Mouse (Mus musculus) liver, postnatal 0 days (tissue): ENCODE data around the gene Phlda1.
A peak's percentile ranks its signal among the peaks of the same experiment; 100 is the strongest.

Experiments used
- CTCF ChIP-seq: sonication (generic); IDR thresholded peaks from 2 replicates; pipeline ENCODE4 v1.5.1; 2016; ENCODE audit warnings: antibody characterized with exemption, low read depth
- EP300 ChIP-seq: IDR thresholded peaks from 2 replicates; pipeline ENCODE4 v1.6.1; 2016; ENCODE audit warnings: antibody characterized with exemption, low read depth, mild to moderate bottlenecking

DNA sequence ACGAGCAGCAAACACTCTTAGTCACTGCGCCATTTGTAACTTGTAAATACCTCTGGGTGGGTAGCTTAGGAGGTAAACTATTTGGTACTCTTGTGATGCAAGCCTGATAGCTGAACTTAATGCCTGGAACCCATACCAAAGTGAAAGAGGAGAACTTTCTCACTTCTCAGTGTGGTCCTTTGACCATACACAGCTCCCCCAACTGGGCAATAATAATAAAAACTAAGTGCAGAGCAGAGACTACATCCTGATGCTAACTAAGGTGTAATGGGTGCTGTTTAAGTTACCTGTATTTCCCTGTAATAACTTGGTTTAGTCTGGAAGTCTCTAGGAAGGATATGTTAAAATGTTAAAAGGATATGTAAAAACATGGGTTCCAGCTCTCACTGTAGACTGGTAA is 17.3 kb upstream of the Phlda1 start:
- TF ChIP-seq CTCF = peak; percentile 46
- TF ChIP-seq EP300 = no peak
